Mouse (Mus musculus) heart, embryonic 15.5 days (tissue): Measurements from ENCODE around the gene Slc6a9. TPM values are rescaled to one million over a fixed set of nuclear protein-coding genes. Genes with fewer than 3 reads are reported as not detected.

ENCODE experiments used
- ATAC-seq: fragments of 200-750 bp; cut with Nextera tagmentation; replicated peaks from 2 replicates; pipeline ENCODE4 v1.8.0; 2017; ENCODE audit warnings: low read depth, moderate TSS enrichment; ENCODE audit not compliant: insufficient number of reproducible peaks, insufficient read depth, low FRiP score
- H3K27ac ChIP-seq: fragments of 300-500 bp; sonication (generic); 2 replicates; pipeline ENCODE4 v1.5.1; 2015; ENCODE audit warnings: mild to moderate bottlenecking, inconsistent platforms
- H3K27me3 ChIP-seq: fragments of 300-500 bp; sonication (generic); 2 replicates; pipeline ENCODE4 v1.6.1; 2015; ENCODE audit warnings: inconsistent platforms
- H3K36me3 ChIP-seq: fragments of 300-500 bp; sonication (generic); 2 replicates; pipeline ENCODE4 v1.6.1; 2015; ENCODE audit warnings: mild to moderate bottlenecking, inconsistent platforms
- H3K4me1 ChIP-seq: fragments of 300-500 bp; sonication (generic); replicated peaks from 2 replicates; pipeline ENCODE4 v1.6.1; 2015; ENCODE audit warnings: inconsistent platforms
- H3K4me2 ChIP-seq: fragments of 300-500 bp; sonication (generic); 2 replicates; pipeline ENCODE4 v1.6.1; 2015; ENCODE audit warnings: inconsistent platforms, mild to moderate bottlenecking, moderate library complexity
- H3K4me3 ChIP-seq: fragments of 300-500 bp; sonication (generic); 2 replicates; pipeline ENCODE4 v1.5.1; 2015; ENCODE audit warnings: mild to moderate bottlenecking, inconsistent platforms
- H3K9ac ChIP-seq: fragments of 300-500 bp; sonication (generic); 2 replicates; pipeline ENCODE4 v1.6.1; 2015; ENCODE audit warnings: mild to moderate bottlenecking, inconsistent platforms
- H3K9me3 ChIP-seq: fragments of 300-500 bp; sonication (generic); replicated peaks from 2 replicates; pipeline ENCODE4 v1.6.1; 2016; ENCODE audit warnings: inconsistent platforms
- WGBS: fragments of 180-500 bp; shearing (Covaris S2); methylation state at CpG from one replicate; pipeline ENCODE4 v1.1.7; 2015; ENCODE audit warnings: mixed read lengths; 5-methylcytosine and 5-hydroxymethylcytosine counted together
- polyA plus RNA-seq: library from polyadenylated mRNA; unstranded; fragments of >200 nt; fragmentation: Nextera tagmentation; extraction: Ambion mirVana; gene quantifications from 2 replicates; pipeline ENCODE4 v1.2.1, GENCODE M21; 2015

Gene Slc6a9
- polyA plus RNA-seq, 1 experiment from 2014 or later: 5.4 TPM

- WGBS: 84% methylated on average over 9 of the region's 9 CpGs
- ATAC-seq: no peak
- Histone ChIP-seq H3K4me3 (no peak overlapping the region), H3K36me3 (no peaks in the 10 kb centered on the region), H3K9me3 (no peaks in the 10 kb centered on the region), H3K9ac (no peak overlapping the region), H3K27me3 (no peaks in the 10 kb centered on the region), H3K4me1 (peaks cover 13% of the 10 kb centered on the region), H3K27ac (no peak overlapping the region), H3K4me2 (no peak overlapping the region)
Measured at GRCm38 (mm10) chr4:117855146-117855545, 20.8 kb downstream of the Slc6a9 start.

- no peak overlapping the region for H3K4me3 ChIP-seq
- H3K27ac ChIP-seq: no peak overlapping the region
- H3K4me1 ChIP-seq: peaks cover 17% of the 10 kb centered on the region
- H3K4me2 ChIP-seq: no peak overlapping the region
- no peaks in the 10 kb centered on the region for H3K9me3 ChIP-seq
- 63% methylated on average over 3 of the region's 3 CpGs for WGBS
- H3K27me3 ChIP-seq: no peaks in the 10 kb centered on the region
- no peaks in the 10 kb centered on the region for H3K36me3 ChIP-seq
- H3K9ac ChIP-seq: no peak overlapping the region
- no peak; the same call in 1 of the 2 replicates for ATAC-seq
Measured at GRCm38 (mm10) chr4:117858794-117859193, 24.5 kb downstream of the Slc6a9 start.

DNA sequence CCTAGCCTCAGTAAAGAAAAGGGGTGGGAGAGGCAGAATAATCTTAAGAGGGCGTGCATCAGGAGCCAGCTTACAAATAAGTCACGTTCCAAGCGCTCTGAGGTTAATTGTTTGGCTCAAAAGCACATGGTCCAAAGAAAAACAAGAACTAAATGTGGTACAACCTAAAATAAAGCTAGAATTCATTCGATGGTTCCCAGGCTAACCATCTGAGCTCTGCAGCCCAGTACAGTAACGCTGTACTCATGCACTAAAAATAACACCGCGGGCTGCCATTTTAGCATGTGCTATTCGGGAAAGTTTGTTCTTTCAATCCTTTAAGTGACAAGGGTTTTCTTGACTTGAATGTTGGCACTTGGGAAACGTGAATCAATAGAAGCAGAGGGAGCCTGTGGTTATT, 26.3 kb downstream of the Slc6a9 start:
- Histone ChIP-seq H3K27ac (no peak overlapping the region), H3K27me3 (no peaks in the 10 kb centered on the region), H3K4me1 (peaks cover 12% of the 10 kb centered on the region), H3K36me3 (no peaks in the 10 kb centered on the region), H3K9ac (no peak overlapping the region; the same call in 1 of the 2 replicates), H3K4me3 (no peak overlapping the region), H3K4me2 (no peak overlapping the region), H3K9me3 (no peaks in the 10 kb centered on the region)
- no peak for ATAC-seq
- WGBS: 72% methylated on average over 9 of the region's 9 CpGs

- H3K27ac ChIP-seq: no peak overlapping the region
- H3K27me3 ChIP-seq: peaks cover 10% of the 10 kb centered on the region
- no peak overlapping the region for H3K4me2 ChIP-seq
- H3K9me3 ChIP-seq: no peaks in the 10 kb centered on the region
- no peak overlapping the region for H3K4me3 ChIP-seq
- ATAC-seq: no peak
- H3K9ac ChIP-seq: no peak overlapping the region
- peaks cover 24% of the 10 kb centered on the region for H3K4me1 ChIP-seq
- no peaks in the 10 kb centered on the region for H3K36me3 ChIP-seq
- 52% methylated on average over 4 of the region's 4 CpGs for WGBS
Measured at GRCm38 (mm10) chr4:117862823-117863222, 28.5 kb downstream of the Slc6a9 start.

- WGBS: 47% methylated on average over 9 of the region's 9 CpGs
- H3K27me3 ChIP-seq: peaks cover 10% of the 10 kb centered on the region
- H3K4me1 ChIP-seq: peaks cover 22% of the 10 kb centered on the region
- H3K4me3 ChIP-seq: no peak overlapping the region
- H3K9ac ChIP-seq: no peak overlapping the region
- H3K9me3 ChIP-seq: no peaks in the 10 kb centered on the region
- H3K36me3 ChIP-seq: no peaks in the 10 kb centered on the region
- peak; percentile 67 for ATAC-seq
- no peak overlapping the region for H3K27ac ChIP-seq
- no peak overlapping the region for H3K4me2 ChIP-seq
Measured at GRCm38 (mm10) chr4:117866083-117866482, 31.8 kb downstream of the Slc6a9 start.

DNA sequence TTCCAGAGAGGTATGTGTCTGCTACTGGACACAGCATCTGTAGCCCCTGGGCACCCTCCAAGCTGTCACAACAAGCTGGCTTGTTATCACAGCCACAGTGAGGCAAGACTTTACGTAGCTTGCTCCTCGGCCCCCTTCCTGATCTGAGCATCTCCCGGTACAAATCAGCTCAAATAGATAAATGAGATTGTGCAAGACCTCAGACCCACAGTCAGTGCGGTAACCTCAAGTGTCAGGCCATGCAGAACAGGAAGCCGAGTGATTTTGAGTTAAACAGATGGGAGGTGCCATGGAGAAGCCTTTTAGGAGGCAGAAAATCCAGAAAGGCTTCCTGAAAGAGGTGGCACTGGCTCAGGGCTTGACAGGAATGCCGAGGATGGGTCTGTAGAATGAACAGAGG, 32.7 kb downstream of the Slc6a9 start:
- H3K4me1 ChIP-seq: peaks cover 22% of the 10 kb centered on the region
- WGBS: 56% methylated on average over 6 of the region's 6 CpGs
- H3K4me2 ChIP-seq: no peak overlapping the region
- no peak overlapping the region for H3K9ac ChIP-seq
- no peak overlapping the region for H3K4me3 ChIP-seq
- no peaks in the 10 kb centered on the region for H3K36me3 ChIP-seq
- H3K27me3 ChIP-seq: peaks cover 10% of the 10 kb centered on the region
- ATAC-seq: no peak
- H3K9me3 ChIP-seq: no peaks in the 10 kb centered on the region
- H3K27ac ChIP-seq: no peak overlapping the region

DNA sequence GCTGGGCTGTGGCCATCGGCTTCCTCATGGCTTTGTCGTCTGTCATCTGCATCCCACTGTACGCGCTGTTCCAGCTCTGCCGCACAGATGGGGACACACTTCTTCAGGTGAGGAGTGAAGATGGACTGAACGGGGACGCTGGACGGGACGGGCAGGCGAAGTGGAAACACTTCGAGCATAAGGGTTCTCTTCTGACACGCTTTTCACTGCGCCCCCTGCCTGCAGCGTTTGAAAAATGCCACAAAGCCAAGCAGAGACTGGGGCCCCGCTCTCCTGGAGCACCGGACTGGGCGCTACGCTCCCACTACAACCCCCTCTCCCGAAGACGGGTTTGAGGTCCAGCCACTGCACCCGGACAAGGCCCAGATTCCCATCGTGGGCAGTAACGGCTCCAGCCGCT, 33.5 kb downstream of the Slc6a9 start:
- Histone ChIP-seq H3K9me3 (no peaks in the 10 kb centered on the region), H3K4me1 (peaks cover 26% of the 10 kb centered on the region), H3K4me2 (peak overlapping the region; percentile 17), H3K9ac (no peak overlapping the region), H3K4me3 (no peak overlapping the region), H3K36me3 (no peaks in the 10 kb centered on the region), H3K27ac (no peak overlapping the region), H3K27me3 (peaks cover 10% of the 10 kb centered on the region)
- WGBS: 15% methylated on average over 24 of the region's 24 CpGs
- no peak for ATAC-seq

GRCm38 (mm10) chr4:117869317-117869716, 35.0 kb downstream of the Slc6a9 start:
- no peak overlapping the region for H3K4me2 ChIP-seq
- ATAC-seq: no peak
- no peak overlapping the region for H3K27ac ChIP-seq
- H3K9ac ChIP-seq: no peak overlapping the region
- no peak overlapping the region for H3K4me3 ChIP-seq
- 62% methylated on average over 9 of the region's 9 CpGs for WGBS
- no peaks in the 10 kb centered on the region for H3K36me3 ChIP-seq
- peaks cover 10% of the 10 kb centered on the region for H3K27me3 ChIP-seq
- peaks cover 25% of the 10 kb centered on the region for H3K4me1 ChIP-seq
- no peaks in the 10 kb centered on the region for H3K9me3 ChIP-seq

- Histone ChIP-seq H3K9me3 (no peaks in the 10 kb centered on the region), H3K27me3 (peaks cover 10% of the 10 kb centered on the region), H3K4me3 (no peak overlapping the region), H3K4me1 (peaks cover 25% of the 10 kb centered on the region), H3K27ac (no peak overlapping the region), H3K4me2 (no peak overlapping the region), H3K36me3 (no peaks in the 10 kb centered on the region), H3K9ac (no peak overlapping the region)
- 53% methylated on average over 1 of the region's 1 CpGs for WGBS
- ATAC-seq: no peak
Measured at GRCm38 (mm10) chr4:117870437-117870836, 36.1 kb downstream of the Slc6a9 start.

- no peak overlapping the region for H3K9ac ChIP-seq
- WGBS: 57% methylated on average over 7 of the region's 7 CpGs
- H3K27me3 ChIP-seq: peaks cover 9% of the 10 kb centered on the region
- H3K27ac ChIP-seq: no peak overlapping the region
- no peaks in the 10 kb centered on the region for H3K9me3 ChIP-seq
- peaks cover 14% of the 10 kb centered on the region for H3K4me1 ChIP-seq
- H3K4me3 ChIP-seq: no peak overlapping the region
- peak overlapping the region; percentile 63; the same call in 1 of the 2 replicates for H3K4me2 ChIP-seq
- no peak for ATAC-seq
- 0 out of 2 replicates have a peak, but pooled peaks cover 7% of the 10 kb centered on the region for H3K36me3 ChIP-seq
Measured at GRCm38 (mm10) chr4:117871787-117872186, 37.5 kb downstream of the Slc6a9 start.

DNA sequence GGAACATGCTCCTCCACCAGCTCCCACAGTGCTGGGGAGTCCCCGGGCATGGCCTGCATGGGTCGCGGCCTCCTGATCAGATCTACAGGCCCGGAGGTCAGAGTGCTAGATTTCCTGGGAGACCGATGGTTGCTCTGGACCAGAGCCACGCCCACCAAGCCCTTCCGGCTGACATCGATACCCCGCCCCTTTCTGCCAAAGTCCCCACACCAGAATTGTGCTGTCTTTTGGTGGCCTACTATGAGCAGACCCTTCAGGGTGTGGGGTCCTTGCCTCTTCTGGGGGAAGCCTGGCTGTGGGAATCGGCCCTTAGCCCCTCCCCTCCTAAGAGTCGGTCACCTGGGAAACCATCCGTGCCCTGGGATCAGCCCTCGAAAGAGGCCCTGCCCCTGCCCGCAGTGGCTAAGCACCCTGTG, 38.2 kb downstream of the Slc6a9 start, which contains the start of gene Ccdc24:
Gene Ccdc24, minus strand, starts transcription at position 87 of the 416 bp plus-strand sequence.
- ATAC-seq: peak; percentile 16; the same call in 1 of the 2 replicates

DNA sequence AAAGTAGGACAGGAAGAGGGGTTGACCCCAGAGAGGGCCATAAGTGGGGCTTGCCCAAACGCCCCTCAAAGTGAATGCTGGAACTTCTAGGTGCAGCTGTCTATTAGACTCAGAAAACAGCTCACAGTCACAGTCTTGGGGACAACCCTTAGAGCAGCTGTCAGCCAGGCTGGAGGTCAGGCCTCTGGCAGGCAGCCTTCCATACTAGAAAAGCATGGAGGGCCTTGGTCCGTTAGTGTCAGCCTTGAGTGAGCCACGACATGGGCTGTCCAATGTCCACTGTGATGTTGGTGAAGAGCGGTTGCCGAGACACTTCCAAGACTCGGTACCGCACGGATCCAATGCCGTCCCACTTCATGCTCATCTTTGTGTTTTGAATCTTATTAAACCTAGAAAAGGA, 39.3 kb downstream of the Slc6a9 start:
- ATAC-seq: no peak
- H3K4me1 ChIP-seq: peaks cover 14% of the 10 kb centered on the region
- no peak overlapping the region for H3K4me3 ChIP-seq
- H3K9me3 ChIP-seq: no peaks in the 10 kb centered on the region
- H3K27me3 ChIP-seq: no peaks in the 10 kb centered on the region
- 89% methylated on average over 9 of the region's 9 CpGs for WGBS
- peaks cover 7% of the 10 kb centered on the region; the same call in 1 of the 2 replicates for H3K36me3 ChIP-seq
- H3K27ac ChIP-seq: no peak overlapping the region
- H3K9ac ChIP-seq: no peak overlapping the region
- no peak overlapping the region for H3K4me2 ChIP-seq

More for the DNA sequence above, 38.2 kb downstream of the Slc6a9 start, which contains the start of gene Ccdc24:
- peak within 1 kb of the TSS; percentile 29; the same call in 1 of the 2 replicates for H3K9ac ChIP-seq
- H3K9me3 ChIP-seq: no peaks in the 10 kb centered on the region
- H3K27ac ChIP-seq: no peak within 1 kb of the TSS
- peak within 1 kb of the TSS; percentile 63 for H3K4me2 ChIP-seq
- 13% methylated on average over 14 of the region's 14 CpGs for WGBS
- peaks cover 13% of the 10 kb centered on the region for H3K4me1 ChIP-seq
- H3K27me3 ChIP-seq: peaks cover 3% of the 10 kb centered on the region; the same call in 1 of the 2 replicates
- H3K36me3 ChIP-seq: peaks cover 7% of the 10 kb centered on the region; the same call in 1 of the 2 replicates
- H3K4me3 ChIP-seq: peak within 1 kb of the TSS; percentile 38
